Mouse (Mus musculus) cerebellum, adult (tissue): ENCODE data around the gene Gm43518.

Experiments used
- ATAC-seq: cut with Nextera tagmentation; 2 replicates; pipeline ENCODE4 v1.9.2; 2017; ENCODE audit warnings: mild to moderate bottlenecking, moderate library complexity, mixed read lengths; ENCODE audit not compliant: insufficient number of reproducible peaks, low FRiP score, low TSS enrichment

The Gm43518 gene

DNA sequence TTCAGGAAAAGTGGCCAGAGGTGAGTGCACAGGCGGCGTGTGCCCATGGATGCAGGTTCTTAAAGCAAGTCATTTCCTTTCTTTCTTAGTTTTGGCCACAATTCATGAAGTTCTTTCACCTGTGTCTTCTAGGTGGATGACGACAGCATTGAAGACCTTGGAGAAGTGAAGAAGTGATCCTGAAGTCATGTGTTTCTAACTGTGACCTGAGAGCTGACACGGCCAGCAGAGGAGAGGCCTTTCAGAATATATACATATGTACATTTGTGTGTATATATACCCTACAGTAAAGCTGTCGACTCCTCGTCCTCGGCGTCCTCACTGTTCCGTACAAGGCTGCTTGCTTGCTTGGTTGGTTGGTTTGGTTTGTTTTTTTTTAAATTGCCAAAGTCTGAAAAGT lies at the start of gene Gm43518:
TSS of gene Gm43518 (plus strand) at position 301 of the 400 bp plus-strand sequence.
- no peak for ATAC-seq

DNA sequence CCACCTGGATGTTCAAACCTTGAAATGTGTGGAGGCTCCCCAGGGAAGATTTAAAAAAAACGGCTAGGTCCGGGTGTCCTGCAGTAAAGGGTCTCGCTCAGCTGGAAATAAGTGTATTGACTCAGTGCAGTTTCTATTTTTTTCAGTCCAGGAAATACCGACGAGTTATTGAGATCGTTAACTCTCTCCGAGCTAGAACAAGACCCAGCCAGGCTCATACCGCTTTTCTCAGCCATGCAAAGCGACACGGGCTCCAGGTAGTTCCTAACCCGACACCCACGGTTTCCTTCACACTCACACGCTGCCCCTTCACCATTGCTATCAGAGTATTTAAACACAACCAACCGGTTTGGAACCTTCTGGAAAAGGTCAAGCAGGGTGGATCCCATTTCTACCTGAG lies 49.2 kb upstream of the Gm43518 start:
- ATAC-seq = no peak

DNA sequence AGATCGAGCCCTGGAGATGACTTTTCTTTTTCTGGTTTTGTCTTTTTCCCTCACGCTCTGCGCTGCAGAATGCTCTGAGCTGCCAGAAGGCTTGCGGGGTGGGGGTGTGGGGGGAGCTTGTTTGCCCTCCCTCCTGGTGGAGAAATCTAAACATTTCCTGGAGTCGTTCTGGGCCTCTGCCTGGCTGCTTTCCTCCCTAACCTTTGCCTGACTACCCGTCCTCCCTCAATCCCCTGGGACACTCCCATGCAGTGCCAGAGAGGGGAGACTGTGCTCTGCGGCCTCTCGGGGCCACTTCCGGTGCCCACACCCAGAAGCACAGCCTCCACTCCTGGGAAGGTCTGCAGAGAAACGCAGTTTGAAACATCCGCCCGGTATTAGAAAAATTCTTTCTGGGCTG lies 47.3 kb upstream of the Gm43518 start, which contains the start of gene Hcar1:
TSS of gene Hcar1 (minus strand) at position 93 of the 400 bp plus-strand sequence.
- ATAC-seq = no peak

DNA sequence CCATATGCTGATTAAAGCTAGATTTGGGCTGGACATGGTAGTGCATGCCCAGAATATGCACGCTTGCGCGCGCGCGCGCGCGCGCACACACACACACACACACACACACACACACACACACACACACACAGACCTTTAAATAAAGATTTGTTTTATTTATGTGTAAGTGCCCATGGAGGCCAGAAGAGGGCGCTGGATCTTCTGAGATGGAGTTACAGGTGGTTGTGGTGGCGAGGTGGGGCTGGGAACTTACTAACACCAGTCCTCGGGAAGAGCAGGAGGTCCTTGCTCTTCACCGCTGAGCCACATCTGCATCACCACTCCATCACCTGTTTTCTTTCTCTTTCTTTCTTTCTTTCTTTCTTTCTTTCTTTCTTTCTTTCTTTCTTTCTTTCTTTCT lies 46.4 kb upstream of the Gm43518 start:
- no peak for ATAC-seq

DNA sequence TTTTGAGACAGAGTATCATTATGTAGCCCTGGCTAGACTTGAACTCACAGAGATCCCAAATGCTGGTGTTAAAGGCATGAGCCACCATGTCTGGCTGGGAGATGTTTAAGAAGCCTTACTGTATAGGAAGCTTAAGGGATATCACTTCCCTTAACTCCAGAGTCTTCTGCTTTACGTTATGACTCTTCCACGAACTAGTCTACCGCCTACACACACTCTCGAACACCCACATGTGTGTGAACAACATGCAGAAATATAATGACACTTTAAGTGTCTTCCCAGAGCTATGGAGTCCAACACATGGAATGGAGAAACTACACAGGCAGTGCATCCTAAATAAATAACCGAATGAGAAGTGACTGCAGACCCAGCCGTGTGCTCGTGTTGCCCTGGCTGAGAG lies 43.3 kb upstream of the Gm43518 start:
- no peak for ATAC-seq

DNA sequence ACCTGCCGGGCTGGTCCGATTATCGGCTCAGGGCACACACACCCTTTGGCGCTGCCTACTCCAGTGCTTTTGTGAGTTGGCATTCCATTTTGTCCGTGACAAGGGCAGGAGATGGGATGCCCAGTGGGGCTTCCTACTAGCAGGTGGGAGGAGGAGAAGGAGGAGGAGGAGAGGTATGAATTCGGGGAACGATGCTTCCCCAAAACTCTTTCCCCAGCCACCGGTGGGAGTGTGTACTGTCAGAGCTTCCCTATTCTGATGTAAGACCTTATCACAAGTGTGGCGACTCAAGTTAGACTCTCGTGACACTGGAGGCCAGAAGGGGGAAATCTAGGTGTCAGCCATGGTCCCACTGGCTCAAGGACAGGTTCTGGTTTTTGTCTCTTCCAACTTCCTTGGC lies 42.9 kb upstream of the Gm43518 start:
- no peak for ATAC-seq

DNA sequence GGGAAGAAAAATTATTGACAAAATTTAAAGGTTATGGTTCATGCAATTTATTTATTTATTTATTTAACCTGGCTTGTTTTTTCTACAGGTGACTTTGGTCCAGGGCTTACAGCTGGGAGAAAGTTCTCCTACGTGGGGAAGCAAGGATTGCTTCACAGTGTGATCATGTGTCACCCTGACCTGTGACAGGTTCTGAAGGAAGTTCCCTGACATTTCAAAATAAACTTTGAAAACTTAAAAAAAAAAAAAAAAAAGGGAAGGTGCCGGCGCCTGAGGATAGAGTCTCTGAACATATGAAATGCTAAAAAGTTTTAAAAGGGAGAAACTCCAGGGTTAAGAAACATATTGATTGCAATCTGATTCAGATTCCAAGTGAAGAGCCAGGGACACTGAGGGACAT lies 40.9 kb upstream of the Gm43518 start:
- ATAC-seq = no peak

DNA sequence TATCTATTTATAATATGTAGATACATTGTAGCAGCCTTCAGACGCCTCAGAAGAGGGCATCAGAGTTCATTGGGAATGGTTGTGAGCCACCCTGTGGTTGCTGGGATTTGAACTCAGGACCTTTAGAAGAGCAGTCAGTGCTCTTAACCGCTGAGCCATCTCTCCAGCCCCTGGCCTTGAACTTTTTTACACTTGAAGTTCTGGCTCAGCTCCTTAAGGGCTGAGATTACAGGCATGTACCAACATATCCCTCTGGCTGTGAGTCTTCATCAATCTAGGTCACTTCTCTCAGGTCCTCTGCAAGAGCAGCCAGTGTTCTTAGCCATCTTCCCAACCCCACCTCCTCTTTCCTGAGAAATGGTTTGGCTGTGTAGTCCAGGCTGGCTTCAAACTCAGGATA lies 36.9 kb upstream of the Gm43518 start:
- no peak for ATAC-seq

DNA sequence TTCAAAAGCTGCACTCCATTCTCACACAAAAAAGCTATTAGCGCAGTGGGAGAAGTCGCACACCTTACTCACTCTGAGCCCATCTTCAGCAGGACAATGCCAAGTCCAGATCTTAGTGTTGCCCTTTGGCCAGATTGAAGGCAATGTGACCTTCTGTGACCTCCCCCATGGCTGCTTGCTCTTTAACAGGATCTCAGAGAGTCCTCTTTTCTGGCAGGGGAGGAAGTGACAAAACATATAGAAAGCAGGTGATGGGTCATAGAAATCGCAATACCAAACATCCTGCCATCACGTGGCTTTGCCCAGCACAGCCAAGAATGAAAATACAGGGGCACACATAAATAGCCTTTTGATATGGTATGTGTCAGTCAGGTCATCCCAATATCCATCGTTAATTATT lies 36.2 kb upstream of the Gm43518 start:
- no peak for ATAC-seq

DNA sequence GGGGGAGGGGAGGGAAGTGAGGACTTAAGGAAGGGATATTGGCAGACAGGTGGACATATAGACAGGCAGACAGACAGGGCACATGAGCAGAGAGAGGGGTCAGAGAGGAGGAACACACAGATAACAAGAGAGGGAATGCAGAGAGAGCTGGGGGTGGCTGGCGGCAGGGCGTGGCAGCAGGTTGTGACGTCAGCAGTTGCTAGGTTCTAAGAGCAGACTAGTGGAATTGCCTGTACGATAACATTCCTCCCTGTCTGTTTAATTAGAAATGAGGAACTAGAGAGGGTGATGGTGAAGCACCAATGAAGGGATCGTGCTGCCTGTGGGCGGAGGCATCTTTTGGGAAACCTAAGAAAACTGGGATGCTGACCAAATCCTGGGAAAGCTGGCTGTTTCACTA lies 35.5 kb upstream of the Gm43518 start:
- ATAC-seq = no peak

DNA sequence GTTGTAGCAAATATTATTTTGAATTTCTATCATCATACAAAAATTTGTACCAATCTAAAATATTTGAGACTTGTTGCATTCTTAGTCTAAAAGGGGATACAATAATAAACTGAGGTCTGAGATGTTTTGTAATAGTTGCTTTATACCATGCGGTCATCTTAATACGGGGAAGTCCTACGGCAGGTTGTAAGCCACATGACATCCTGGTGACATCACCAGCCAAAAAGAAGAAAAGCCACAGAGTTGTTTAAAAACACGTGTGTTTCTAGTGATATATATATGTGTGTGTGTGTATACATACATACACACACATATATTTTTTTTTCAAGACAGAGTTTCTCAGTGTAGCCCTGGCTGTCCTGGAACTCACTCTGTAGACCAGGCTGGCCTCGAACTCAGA lies 33.7 kb upstream of the Gm43518 start:
- ATAC-seq = no peak

DNA sequence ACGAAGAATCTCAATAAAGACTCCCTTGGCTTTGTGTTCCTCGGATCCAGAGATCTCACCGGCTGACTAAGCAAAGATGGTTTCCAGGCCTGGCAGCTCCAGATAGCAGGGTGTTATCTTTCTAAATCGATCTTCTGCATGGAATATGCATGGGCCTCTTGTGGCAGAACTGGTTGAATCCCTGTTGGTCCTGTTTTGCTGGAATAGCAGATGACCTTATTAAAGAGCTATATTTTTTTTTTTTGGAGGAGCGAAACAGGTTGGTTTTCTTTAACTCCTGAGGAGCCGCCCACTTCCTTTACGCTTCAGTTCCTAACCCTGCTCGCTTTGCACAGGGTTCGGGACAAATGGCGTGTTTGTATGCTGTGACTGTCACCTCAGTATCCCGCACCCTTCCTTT lies 30.8 kb upstream of the Gm43518 start:
- ATAC-seq = no peak

DNA sequence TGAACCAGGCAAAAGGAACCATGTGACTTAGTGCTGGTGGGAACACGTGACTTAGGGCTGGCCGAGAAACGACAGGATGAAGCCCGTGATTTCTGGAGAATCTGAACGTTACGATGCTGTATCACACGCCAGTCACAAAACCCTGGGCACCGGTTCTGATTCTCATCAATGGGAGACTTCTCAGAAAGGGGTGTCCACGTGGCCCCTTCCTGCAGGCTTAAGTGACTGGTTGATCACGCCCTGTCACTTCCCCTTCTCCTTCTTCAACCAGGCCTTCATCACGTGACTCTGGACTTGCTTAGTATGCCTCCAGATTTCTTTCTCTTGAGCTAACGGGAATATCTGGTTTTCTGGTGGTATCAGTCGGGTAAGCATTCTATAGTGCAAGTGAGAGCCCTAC lies 29.9 kb upstream of the Gm43518 start:
- no peak for ATAC-seq

DNA sequence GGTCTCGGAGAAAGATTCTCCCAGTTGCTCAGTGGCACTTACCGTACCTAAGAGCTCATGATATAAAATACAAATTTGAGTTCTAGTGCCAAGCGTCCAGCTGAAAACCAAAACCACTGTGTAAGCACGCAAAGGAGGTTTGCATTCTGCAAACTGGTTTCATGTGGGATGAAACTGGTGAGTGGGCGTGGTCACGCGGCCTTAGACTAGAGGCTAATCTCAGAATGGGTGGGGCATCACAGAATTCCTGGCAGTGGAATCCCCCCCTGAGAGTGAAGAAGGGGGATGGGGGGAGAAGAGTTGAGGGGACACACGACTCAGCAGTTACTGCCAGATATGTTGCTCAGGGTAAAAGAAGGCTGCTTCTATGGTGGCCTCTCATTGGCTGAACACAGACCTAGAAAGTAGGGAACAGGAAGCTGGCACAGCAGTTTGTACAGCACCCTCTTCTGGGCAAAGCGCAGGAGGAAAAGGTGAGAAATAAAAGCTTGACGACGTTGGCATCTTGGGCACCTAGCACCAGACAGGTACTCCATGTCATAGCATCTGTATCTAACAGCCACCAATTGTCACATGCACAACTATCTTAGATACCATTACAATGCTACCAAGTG lies 23.1 kb upstream of the Gm43518 start:
- ATAC-seq = no peak

DNA sequence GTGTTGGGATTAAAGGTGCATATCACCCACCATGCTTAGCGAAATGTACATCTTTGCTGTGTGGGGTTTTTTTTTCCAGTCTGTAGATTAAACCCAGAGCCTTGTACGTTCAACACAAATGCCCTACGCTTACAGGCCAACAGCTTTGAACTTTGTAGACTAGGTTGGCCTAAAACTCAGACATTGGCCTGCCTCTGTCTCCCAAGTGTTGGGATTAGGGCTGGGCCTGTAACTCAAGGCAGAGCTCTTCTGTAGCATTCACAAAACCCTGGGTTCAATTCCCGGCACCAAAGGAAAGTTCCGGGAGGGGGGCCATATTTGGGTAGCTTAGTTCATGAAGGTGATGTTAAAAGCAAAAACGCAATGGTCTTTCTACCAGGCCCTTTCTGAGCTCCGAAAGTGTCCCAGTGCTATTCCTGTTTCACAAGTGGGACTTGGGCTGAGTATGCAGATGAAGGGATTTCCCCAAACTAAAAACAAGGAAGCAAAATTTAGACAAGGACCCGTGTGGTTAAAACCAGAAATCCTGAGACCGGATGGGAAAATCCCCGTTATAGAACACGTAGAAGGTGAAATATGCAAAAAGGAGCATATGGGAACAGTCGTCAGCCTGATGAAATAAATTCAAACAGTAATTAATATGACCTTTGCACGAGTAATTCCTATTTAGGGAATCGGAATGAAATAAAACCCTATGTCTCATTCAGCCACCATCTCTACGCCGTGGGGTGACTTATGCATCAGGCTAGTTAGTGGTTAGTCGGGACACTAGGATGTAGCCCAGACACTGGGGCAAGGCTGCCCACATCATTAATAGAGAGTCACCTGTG lies 20.9 kb upstream of the Gm43518 start:
- no peak for ATAC-seq

DNA sequence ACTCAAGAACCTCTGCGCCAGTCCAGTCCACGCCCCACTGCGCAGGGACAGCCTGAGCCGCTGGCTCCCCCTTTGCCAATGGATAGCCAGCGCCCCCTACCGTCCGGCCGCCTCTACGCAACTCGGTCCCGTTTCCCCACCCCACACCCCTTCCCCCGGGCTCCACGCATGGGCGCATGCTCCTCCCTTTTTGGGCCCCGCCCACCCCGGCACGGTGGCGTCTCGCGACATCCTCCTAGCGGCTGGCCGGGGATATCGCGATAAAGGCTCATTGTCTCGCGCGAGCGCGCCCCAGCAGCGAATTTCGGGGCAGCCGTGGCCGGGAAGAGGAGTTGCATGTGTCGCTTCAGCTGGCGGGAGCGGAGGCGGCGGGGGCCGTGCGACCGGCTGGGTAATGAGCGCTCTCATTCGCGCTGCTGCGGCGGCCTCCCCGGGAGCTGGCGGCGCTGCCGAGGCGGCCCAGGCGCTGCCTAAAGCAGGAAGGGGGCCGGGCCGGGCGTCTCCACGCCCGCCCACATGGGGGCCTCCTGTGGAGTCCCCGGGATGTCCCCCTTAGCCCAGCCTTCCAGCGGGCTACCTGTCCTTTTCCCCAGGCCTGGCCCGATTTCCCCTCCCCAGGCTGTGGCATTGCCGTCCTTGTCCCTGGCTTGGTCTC lies 20.1 kb upstream of the Gm43518 start, which contains the start of gene Denr:
TSS of gene Denr (plus strand) at position 200 of the 655 bp plus-strand sequence.
- ATAC-seq = peak; percentile 92

DNA sequence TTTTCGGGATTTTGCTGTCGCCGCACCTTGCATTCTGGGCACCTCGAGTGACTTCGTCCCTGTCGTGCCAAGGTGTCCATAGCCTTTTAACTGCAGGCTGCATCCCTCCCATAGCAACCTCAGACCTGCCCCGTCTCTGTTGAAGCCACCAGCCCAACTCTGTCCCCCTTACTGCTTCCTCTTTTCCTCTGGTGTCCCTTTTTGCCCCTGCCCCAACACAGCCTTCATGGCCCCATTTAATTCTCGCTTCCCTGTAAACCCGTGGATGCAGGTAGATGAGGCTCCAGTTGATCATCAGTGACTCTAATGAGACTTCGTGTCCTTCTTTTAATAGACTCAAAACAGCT lies 19.6 kb upstream of the Gm43518 start:
- no peak for ATAC-seq

DNA sequence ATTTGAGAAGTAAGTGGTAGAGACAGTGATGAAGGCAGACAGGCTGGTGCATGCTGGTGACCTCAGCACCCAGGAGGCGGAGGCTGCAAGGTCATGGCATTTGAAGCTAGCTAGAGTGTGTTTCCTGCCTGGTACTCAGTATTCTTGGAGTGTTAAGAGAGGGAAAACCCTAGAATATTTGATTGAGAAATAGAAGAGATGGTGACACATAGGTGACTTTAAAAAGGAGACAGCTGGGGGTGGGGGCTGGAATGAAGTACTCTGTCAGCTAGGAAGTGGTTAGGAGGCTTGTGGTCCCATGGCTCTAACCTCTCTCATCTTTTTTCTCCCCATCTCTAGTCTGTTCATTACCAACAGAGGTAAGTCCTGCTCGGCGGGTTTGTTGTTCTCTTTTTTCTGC lies 12.4 kb upstream of the Gm43518 start:
- no peak for ATAC-seq

DNA sequence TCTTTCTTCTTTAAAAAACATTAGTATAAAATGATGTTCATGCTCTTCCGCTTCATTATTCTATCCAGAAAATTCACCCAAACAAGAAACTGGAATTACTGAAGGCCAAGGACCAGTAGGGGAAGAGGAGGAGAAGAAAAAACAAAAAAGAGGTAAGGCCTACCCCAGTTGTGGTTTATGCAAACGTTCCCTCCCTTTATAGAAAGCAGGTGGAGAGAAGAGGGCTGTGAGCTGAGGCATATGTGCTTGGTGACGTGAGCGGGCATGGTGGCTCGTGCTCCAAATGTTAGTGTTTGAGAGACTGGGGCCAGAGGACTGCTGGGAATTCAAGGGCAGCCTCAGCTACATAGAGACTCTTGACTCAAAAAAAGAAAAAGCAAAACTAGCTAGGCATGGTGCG lies 5.1 kb upstream of the Gm43518 start:
- ATAC-seq = no peak

DNA sequence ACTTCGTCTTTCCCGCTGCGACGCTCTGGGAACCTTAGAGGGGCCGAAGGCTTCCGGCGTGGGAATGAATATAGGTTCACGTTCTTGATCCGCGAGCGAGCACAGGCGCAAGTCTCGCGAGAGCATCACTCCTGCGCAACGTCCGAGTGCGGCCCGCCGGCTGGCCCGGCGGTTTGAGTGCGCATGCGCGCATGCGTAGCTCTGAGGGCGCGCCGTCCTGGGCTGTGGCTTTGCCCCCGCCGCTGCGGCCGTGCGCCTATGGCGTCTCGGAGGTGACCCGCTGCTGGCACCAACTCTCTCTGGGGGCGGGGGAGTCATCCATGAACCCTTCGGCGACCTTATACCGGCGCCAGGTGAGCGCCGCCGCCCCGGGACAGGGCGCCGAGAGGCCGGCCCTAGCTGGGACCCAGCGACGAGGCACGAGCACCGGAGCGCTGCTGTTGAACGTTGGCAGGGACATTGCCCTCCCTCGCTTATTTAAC lies 3.3 kb downstream of the Gm43518 start, which contains the start of gene Ccdc62:
TSS of gene Ccdc62 (plus strand) at position 172 of the 482 bp plus-strand sequence.
- peak; percentile 96 for ATAC-seq

DNA sequence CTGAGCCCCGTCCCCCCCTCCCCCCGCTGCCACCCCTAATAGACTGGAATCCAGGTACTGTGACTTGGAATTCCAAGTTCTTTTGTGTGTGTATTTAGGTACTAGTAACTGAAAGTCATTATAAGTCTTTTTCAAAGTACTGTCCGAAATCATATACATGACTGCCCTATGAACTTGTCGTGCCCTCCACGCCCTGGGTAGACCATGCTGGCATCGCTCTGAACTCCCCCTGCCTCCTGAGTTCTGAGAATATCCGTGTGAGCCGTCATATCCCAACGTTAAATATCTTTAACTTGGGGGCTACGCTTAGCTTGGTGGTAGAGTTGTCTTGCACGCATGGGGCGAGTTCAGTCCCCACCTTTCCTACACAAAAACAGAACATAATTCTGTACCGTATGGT lies 3.9 kb downstream of the Gm43518 start:
- ATAC-seq = no peak
